ENCODE assay signal across 19 mouse cellular contexts in the genomic region with DNA sequence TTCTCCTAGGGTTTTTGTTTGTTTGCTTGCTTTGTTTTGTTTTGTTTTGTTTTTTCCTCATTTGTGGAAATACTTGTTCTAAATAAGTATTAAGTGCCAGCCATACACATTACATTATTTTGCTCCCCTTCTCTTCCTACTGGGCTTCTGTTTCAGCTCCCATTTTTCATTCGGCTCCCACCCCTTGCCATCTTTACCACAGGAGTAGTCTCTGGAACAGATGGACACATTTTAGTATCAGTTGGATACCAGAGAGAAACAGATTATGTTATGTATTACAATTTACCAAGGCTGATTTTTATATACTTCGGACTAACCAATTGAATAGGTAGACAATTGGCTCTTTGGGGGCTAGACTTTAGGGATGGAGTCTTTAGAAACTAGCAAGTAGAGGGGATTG.
"Had no signal": no experiment of that assay in that cellular context is flagged by ENCODE, and none has a peak within 500 bp of the region (broad histone marks: within the 10 kb centered on the region; RNA-seq: fewer than 3 reads in every experiment).

No protein-coding gene starts in this region.

- H3K27me3 ChIP-seq: limb, embryonic 13.5 days; liver, embryonic 12.5 days; liver, embryonic 15.5 days; lung, embryonic 15.5 days; megakaryocyte, embryonic 14.5 days; midbrain, embryonic 13.5 days had no signal

- H3K4me2 ChIP-seq: limb, embryonic 13.5 days; liver, embryonic 12.5 days; liver, embryonic 15.5 days; lung, embryonic 15.5 days; midbrain, embryonic 13.5 days had no signal

- H3K27ac ChIP-seq: kidney, postnatal 0 days; limb, embryonic 10.5 days; limb, embryonic 13.5 days; liver, embryonic 12.5 days; liver, embryonic 15.5 days; lung, embryonic 15.5 days; midbrain, embryonic 10.5 days had no signal

- H3K9ac ChIP-seq: limb, embryonic 13.5 days; liver, embryonic 12.5 days; liver, embryonic 15.5 days; lung, embryonic 15.5 days; midbrain, embryonic 13.5 days had no signal

- DNase-seq: liver; lung, adult 18-20 months; lung, postnatal 10 days; lung, postnatal 36 days; retina, postnatal 1 day; right cerebral cortex, postnatal 25 days; thymus, adult 18-20 months; thymus, postnatal 36 days had no signal

- H3K9me3 ChIP-seq: limb, embryonic 10.5 days; limb, embryonic 13.5 days; liver, embryonic 12.5 days; liver, embryonic 15.5 days; lung, embryonic 15.5 days; midbrain, embryonic 10.5 days; midbrain, embryonic 13.5 days had no signal

- H3K4me1 ChIP-seq: liver, embryonic 12.5 days; liver, embryonic 15.5 days; lung, embryonic 15.5 days; megakaryocyte, embryonic 14.5 days had no signal

- H3K36me3 ChIP-seq: limb, embryonic 10.5 days; limb, embryonic 13.5 days; liver, embryonic 12.5 days; liver, embryonic 15.5 days; lung, embryonic 15.5 days; midbrain, embryonic 10.5 days; midbrain, embryonic 13.5 days had no signal

- ATAC-seq: liver, embryonic 12.5 days; midbrain, embryonic 13.5 days; midbrain, embryonic 16.5 days had no signal

- H3K4me3 ChIP-seq: limb, embryonic 10.5 days; limb, embryonic 13.5 days; liver, embryonic 12.5 days; liver, embryonic 15.5 days; lung, embryonic 15.5 days; megakaryocyte, embryonic 14.5 days; midbrain, embryonic 10.5 days; midbrain, embryonic 13.5 days; myocyte had no signal
